Comparison of ENCODE assay signal across 7 mouse cellular contexts in genomic region chr9:37614316-37614715, GRCm38 (mm10). TPM values are rescaled to one million over a fixed set of nuclear protein-coding genes. Genes with fewer than 3 reads are reported as not detected.
DNase-seq lines count a peak whose midpoint lies in the region; ATAC-seq and TF ChIP-seq lines count a peak whose summit lies in the region.

No protein-coding gene starts in this region.

- H3K4me1 ChIP-seq in testis, adult 2 months (ENCODE audit: control insufficient read depth, insufficient read depth, low read length): 0 out of 2 replicates have a peak, but pooled peaks cover 3% of the 10 kb centered on the region
- H3K4me1 ChIP-seq in forebrain, embryonic 16.5 days (replicated peaks; ENCODE audit: control insufficient read depth, insufficient read depth, low read length): peaks cover 4% of the 10 kb centered on the region
- peaks cover 26% of the 10 kb centered on the region for H3K4me1 ChIP-seq in liver, embryonic 13.5 days (replicated peaks)

- H3K27ac ChIP-seq in testis, adult 2 months (ENCODE audit: control insufficient read depth, insufficient read depth, low read depth, low read length): peak overlapping the region; percentile 86; the same call in 1 of the 2 replicates
- no peak overlapping the region for H3K27ac ChIP-seq in forebrain, embryonic 16.5 days (ENCODE audit: low read length)
- H3K27ac ChIP-seq in liver, embryonic 13.5 days: peak overlapping the region; percentile 70

- H3K9ac ChIP-seq in forebrain, embryonic 16.5 days (replicated peaks; ENCODE audit: low read depth, low read length): no peak overlapping the region
- peak overlapping the region; percentile 74; the same call in 1 of the 2 replicates for H3K9ac ChIP-seq in liver, embryonic 13.5 days

- no peak for DNase-seq in testis, postnatal 14 days (ENCODE audit: low spot score)
- no peak for DNase-seq in liver, embryonic 13.5 days
- DNase-seq in left cerebral cortex, adult 11 months (ENCODE audit: low spot score): no peak
- DNase-seq in embryo, embryonic 10.5 days (ENCODE audit: low spot score): no peak
- no peak for DNase-seq in layer of hippocampus, adult 9-11 months

- peak overlapping the region; percentile 100 for H3K4me3 ChIP-seq in testis, adult 2 months (ENCODE audit: control insufficient read depth, low read depth, low read length)
- peak overlapping the region; percentile 67; the same call in 1 of the 2 replicates for H3K4me3 ChIP-seq in forebrain, embryonic 16.5 days (replicated peaks; ENCODE audit: low read length)
- H3K4me3 ChIP-seq in liver, embryonic 13.5 days (replicated peaks): peak overlapping the region; percentile 75

- no peaks in the 10 kb centered on the region for H3K9me3 ChIP-seq in forebrain, embryonic 16.5 days (ENCODE audit: control insufficient read depth, low read length)
- H3K9me3 ChIP-seq in liver, embryonic 13.5 days (replicated peaks): no peaks in the 10 kb centered on the region

- no peaks in the 10 kb centered on the region; the same call in 1 of the 2 replicates for H3K36me3 ChIP-seq in testis, adult 2 months (ENCODE audit: control insufficient read depth, insufficient read depth, low read length)
- no peaks in the 10 kb centered on the region for H3K36me3 ChIP-seq in forebrain, embryonic 16.5 days (ENCODE audit: control insufficient read depth, insufficient read depth)
- no peaks in the 10 kb centered on the region for H3K36me3 ChIP-seq in liver, embryonic 13.5 days

- ATAC-seq in forebrain, embryonic 16.5 days: no peak
- ATAC-seq in liver, embryonic 13.5 days (ENCODE audit: low read depth): no peak

- no peaks in the 10 kb centered on the region for H3K27me3 ChIP-seq in testis, adult 2 months (ENCODE audit: control insufficient read depth, insufficient read depth, low read length)
- no peaks in the 10 kb centered on the region for H3K27me3 ChIP-seq in forebrain, embryonic 16.5 days (replicated peaks; ENCODE audit: control insufficient read depth, insufficient read depth, low read length)
- no peaks in the 10 kb centered on the region for H3K27me3 ChIP-seq in liver, embryonic 13.5 days

- no peak for TF ChIP-seq CTCF in testis, adult 2 months (IDR thresholded peaks at IDR 0.05; ENCODE audit: control insufficient read depth, insufficient read depth, insufficient replicate concordance, low read depth, low read length)

- no peak for TF ChIP-seq POLR2A in testis, adult 2 months (IDR thresholded peaks at IDR 0.05; ENCODE audit: control insufficient read depth, low read depth, low read length)

- H3K4me2 ChIP-seq in forebrain, embryonic 16.5 days (ENCODE audit: low read length): peak overlapping the region; percentile 68
- H3K4me2 ChIP-seq in liver, embryonic 13.5 days: peak overlapping the region; percentile 91

RNA-seq across cellular contexts. Expression of gene Spa17, which starts 0.8 kb away (rescaled TPM):
- polyA plus RNA-seq in testis, adult 2 months (2012; rRNA removed): 547 and 582 TPM in 2 replicates
- 6.1 and 6.9 TPM in 2 replicates for polyA plus RNA-seq in forebrain, embryonic 16.5 days (2015; fragmentation: Nextera tagmentation; extraction: Ambion mirVana)
- 2.4 and 2.8 TPM in 2 replicates for polyA plus RNA-seq in liver, embryonic 13.5 days (2015; fragmentation: Nextera tagmentation; extraction: Ambion mirVana)

RNA-seq across cellular contexts. Expression of gene Tbrg1, which starts 42.8 kb away (rescaled TPM):
- polyA plus RNA-seq in testis, adult 2 months (2012; rRNA removed): 84.6 and 91.2 TPM in 2 replicates
- polyA plus RNA-seq in forebrain, embryonic 16.5 days (2015; fragmentation: Nextera tagmentation; extraction: Ambion mirVana): 79.2 and 80.7 TPM in 2 replicates
- 65.9 and 72.0 TPM in 2 replicates for polyA plus RNA-seq in liver, embryonic 13.5 days (2015; fragmentation: Nextera tagmentation; extraction: Ambion mirVana)

RNA-seq across cellular contexts. Expression of gene Panx3, which starts 54.7 kb away (rescaled TPM):
- polyA plus RNA-seq in testis, adult 2 months (2012; rRNA removed): 0.70 and 0.85 TPM in 2 replicates
- 0.96 TPM in 1 of 2 replicates, not detected in the other for polyA plus RNA-seq in forebrain, embryonic 16.5 days (2015; fragmentation: Nextera tagmentation; extraction: Ambion mirVana)
- not detected in 2 replicates for polyA plus RNA-seq in liver, embryonic 13.5 days (2015; fragmentation: Nextera tagmentation; extraction: Ambion mirVana)

RNA-seq across cellular contexts. Expression of gene Siae, which starts 58.8 kb away (rescaled TPM):
- 9.6 and 11.9 TPM in 2 replicates for polyA plus RNA-seq in testis, adult 2 months (2012; rRNA removed)
- 9.2 and 9.4 TPM in 2 replicates for polyA plus RNA-seq in forebrain, embryonic 16.5 days (2015; fragmentation: Nextera tagmentation; extraction: Ambion mirVana)
- 4.3 and 5.5 TPM in 2 replicates for polyA plus RNA-seq in liver, embryonic 13.5 days (2015; fragmentation: Nextera tagmentation; extraction: Ambion mirVana)

Comparison
In these comparisons a context has a peak if more than half of its experiments do, and no peak if none do; other contexts are left out.
1. RNA of gene Spa17, which starts 0.8 kb away (polyA plus RNA-seq): 547 to 582 TPM in testis, adult 2 months; 6.1 to 6.9 TPM in forebrain, embryonic 16.5 days and 2.4 to 2.8 TPM in liver, embryonic 13.5 days; every median in the first group is over 10 times any median in the second.
2. Peak in every context shown above with its lines, with median percentiles within 50 percentile points of each other: H3K4me3 ChIP-seq.